Mouse (Mus musculus) myocyte (in vitro differentiated cells): ENCODE measurements around the gene Gm20431.

Source experiments
- CEBPB ChIP-seq: IDR thresholded peaks from 2 replicates; pipeline ENCODE4 v1.6.1; 2011; ENCODE audit warnings: mild to moderate bottlenecking, moderate library complexity; ENCODE audit not compliant: poor library complexity, insufficient read depth, severe bottlenecking
- E2F4 ChIP-seq: IDR thresholded peaks from one replicate; pipeline ENCODE4 v1.6.1; 2011; ENCODE audit warnings: mild to moderate bottlenecking, control low read depth, moderate library complexity; ENCODE audit not compliant: insufficient read depth
- MAX ChIP-seq: IDR thresholded peaks from one replicate; pipeline ENCODE4 v1.6.1; 2011; ENCODE audit warnings: low read depth, mild to moderate bottlenecking, control low read depth
- MYOD1 ChIP-seq, 3 experiments: IDR thresholded peaks; one replicate each; pipeline ENCODE4 v1.6.1; 2011; ENCODE audit warnings: control low read depth in 2 of 3, low read depth in 2 of 3, mild to moderate bottlenecking in 2 of 3, moderate library complexity in 1 of 3; ENCODE audit not compliant: insufficient read length in 2 of 3, control insufficient read depth in 1 of 3
- POLR2A ChIP-seq: IDR thresholded peaks from one replicate; pipeline ENCODE4 v1.6.1; 2011; ENCODE audit warnings: low read depth, mild to moderate bottlenecking, control low read depth, moderate library complexity; ENCODE audit not compliant: insufficient read length
- POLR2AphosphoS2 ChIP-seq: IDR thresholded peaks from one replicate; pipeline ENCODE4 v1.6.1; 2011; ENCODE audit warnings: low read depth, control low read depth; ENCODE audit not compliant: insufficient read length
- TCF3 ChIP-seq: IDR thresholded peaks from one replicate; pipeline ENCODE4 v1.6.1; 2011; ENCODE audit warnings: low read depth, control low read depth; ENCODE audit not compliant: insufficient read length
- USF1 ChIP-seq: IDR thresholded peaks from one replicate; pipeline ENCODE4 v1.6.1; 2011; ENCODE audit warnings: low read depth, mild to moderate bottlenecking, control low read depth, moderate library complexity

GRCm38 (mm10) chr2:167586976-167587375 is 74.3 kb downstream of the Gm20431 start:
- TF ChIP-seq TCF3: no peak
- TF ChIP-seq POLR2A: no peak
- TF ChIP-seq POLR2AphosphoS2: no peak
- no peak for TF ChIP-seq MYOD1 (IDR thresholded peaks at IDR 0.05; ENCODE audit: control insufficient read depth in 1 of 3, insufficient read length in 2 of 3, low read depth in 2 of 3)
- TF ChIP-seq MAX: no peak
- peak; percentile 19; the same call in 1 of the 2 replicates for TF ChIP-seq CEBPB
- TF ChIP-seq USF1: no peak
- TF ChIP-seq E2F4: no peak
